In the genomic region with DNA sequence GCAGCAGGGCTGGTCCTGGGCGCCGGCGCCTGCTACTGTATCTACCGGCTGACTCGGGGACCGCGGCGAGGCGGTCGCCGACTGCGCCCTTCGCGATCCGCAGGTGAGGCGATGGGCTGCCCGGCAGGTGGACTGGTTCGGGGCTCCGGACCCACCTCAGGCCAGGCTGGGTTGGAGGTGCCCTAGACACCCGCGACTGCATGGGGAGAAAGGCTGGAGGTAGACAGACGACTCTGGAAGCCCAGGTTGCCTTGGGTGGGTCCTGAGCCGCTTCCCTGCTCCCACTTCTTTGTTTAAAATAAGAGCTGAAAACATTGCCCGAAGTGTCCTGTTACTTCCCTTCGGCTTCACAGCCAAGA, we compare ENCODE assay signal across 8 mouse cellular contexts. TPM values are rescaled to one million over a fixed set of nuclear protein-coding genes. Genes with fewer than 3 reads are reported as not detected.
DNase-seq lines count a peak whose midpoint lies in the region; ATAC-seq and TF ChIP-seq lines count a peak whose summit lies in the region.

No protein-coding gene starts in this region.

- H3K27me3 ChIP-seq in erythroblast, embryonic 14.5 days (ENCODE audit: control insufficient read depth), result peaks cover 30% of the 10 kb centered on the region
- H3K27me3 ChIP-seq in testis, adult 2 months (ENCODE audit: control insufficient read depth, insufficient read depth, low read length), result no peaks in the 10 kb centered on the region
- H3K27me3 ChIP-seq in liver, embryonic 11.5 days (replicated peaks; ENCODE audit: control insufficient read depth, insufficient read depth, low read length), result peaks cover 2% of the 10 kb centered on the region; the same call in 1 of the 2 replicates

- WGBS in liver, embryonic 11.5 days, result under 1% methylated on average over 25 of the region's 25 CpGs

- TF ChIP-seq POLR2A in testis, adult 2 months (IDR thresholded peaks at IDR 0.05; ENCODE audit: control insufficient read depth, low read depth, low read length), result no peak

- H3K4me3 ChIP-seq in erythroblast, embryonic 14.5 days (replicated peaks), result peak overlapping the region; percentile 80
- peak overlapping the region; percentile 95 for H3K4me3 ChIP-seq in testis, adult 2 months (ENCODE audit: control insufficient read depth, low read depth, low read length)
- H3K4me3 ChIP-seq in liver, embryonic 11.5 days (ENCODE audit: low read depth, low read length), result peak overlapping the region; percentile 86

- H3K9ac ChIP-seq in liver, embryonic 11.5 days (ENCODE audit: low read depth, low read length), result peak overlapping the region; percentile 86

- no peak for ATAC-seq in erythroblast, adult 5-6 weeks (replicated peaks; ENCODE audit: low FRiP score, poor library complexity, severe bottlenecking)
- no peak for ATAC-seq in liver, embryonic 11.5 days (replicated peaks; ENCODE audit: low FRiP score)

- peak overlapping the region; percentile 93 for H3K4me2 ChIP-seq in liver, embryonic 11.5 days

- TF ChIP-seq CTCF in testis, adult 2 months (IDR thresholded peaks at IDR 0.05; ENCODE audit: control insufficient read depth, insufficient read depth, insufficient replicate concordance, low read depth, low read length), result no peak

- H3K9me3 ChIP-seq in erythroblast, embryonic 14.5 days (ENCODE audit: control insufficient read depth, low read length), result no peaks in the 10 kb centered on the region
- no peaks in the 10 kb centered on the region for H3K9me3 ChIP-seq in liver, embryonic 11.5 days (ENCODE audit: control insufficient read depth, low read length)

- peak overlapping the region; percentile 67; the same call in 1 of the 2 replicates for H3K27ac ChIP-seq in testis, adult 2 months (ENCODE audit: control insufficient read depth, insufficient read depth, low read depth, low read length)
- peak overlapping the region; percentile 81 for H3K27ac ChIP-seq in liver, embryonic 11.5 days (ENCODE audit: low read depth, low read length)

- H3K4me1 ChIP-seq in erythroblast, embryonic 14.5 days (ENCODE audit: control insufficient read depth), result peaks cover 19% of the 10 kb centered on the region
- peaks cover 9% of the 10 kb centered on the region for H3K4me1 ChIP-seq in testis, adult 2 months (ENCODE audit: control insufficient read depth, insufficient read depth, low read length)
- peaks cover 10% of the 10 kb centered on the region for H3K4me1 ChIP-seq in liver, embryonic 11.5 days (replicated peaks; ENCODE audit: control insufficient read depth, insufficient read depth, low read length)

- H3K36me3 ChIP-seq in erythroblast, embryonic 14.5 days (ENCODE audit: control insufficient read depth), result peaks cover 22% of the 10 kb centered on the region
- no peaks in the 10 kb centered on the region for H3K36me3 ChIP-seq in testis, adult 2 months (ENCODE audit: control insufficient read depth, insufficient read depth, low read length)
- peaks cover 12% of the 10 kb centered on the region for H3K36me3 ChIP-seq in liver, embryonic 11.5 days (ENCODE audit: control insufficient read depth, insufficient read depth, low read length)

- DNase-seq in testis, postnatal 14 days (ENCODE audit: low spot score), result no peak
- DNase-seq in liver, embryonic 11.5 days (ENCODE audit: low spot score), result no peak
- no peak for DNase-seq in cerebellum, adult 11 months
- DNase-seq in frontal cortex, postnatal 36 days (ENCODE audit: low spot score in 2 of 2), result no peak
- no peak for DNase-seq in retina, embryonic 14.5 days (ENCODE audit: low spot score)

RNA-seq across cellular contexts. Expression of a gene that starts 0.5 kb away (rescaled TPM):
- 0.21 and 0.24 TPM in 2 replicates for polyA plus RNA-seq in erythroblast, embryonic 14.5 days (2012)
- total RNA-seq in erythroblast, adult 5-6 weeks (2015; ENCODE audit: low replicate concordance), result 11.0 and 16.7 TPM in 2 replicates
- 4.6 and 5.1 TPM in 2 replicates for total RNA-seq in erythroblast, adult 5-6 weeks (2017; ENCODE audit: low replicate concordance)
- 8.9 and 9.3 TPM in 2 replicates for polyA plus RNA-seq in testis, adult 2 months (2012; rRNA removed)
- 29.7 and 29.8 TPM in 2 replicates for polyA plus RNA-seq in liver, embryonic 11.5 days (2014; fragmentation: Nextera tagmentation; extraction: Ambion mirVana)

RNA-seq across cellular contexts. Expression of a gene that starts 0.7 kb away (rescaled TPM):
- polyA plus RNA-seq in erythroblast, embryonic 14.5 days (2012), result not detected in 2 replicates
- not detected in 2 replicates for total RNA-seq in erythroblast, adult 5-6 weeks (2015; ENCODE audit: low replicate concordance)
- not detected in 2 replicates for total RNA-seq in erythroblast, adult 5-6 weeks (2017; ENCODE audit: low replicate concordance)
- polyA plus RNA-seq in testis, adult 2 months (2012; rRNA removed), result 84.2 and 92.2 TPM in 2 replicates
- 0.23 and 0.32 TPM in 2 replicates for polyA plus RNA-seq in liver, embryonic 11.5 days (2014; fragmentation: Nextera tagmentation; extraction: Ambion mirVana)

RNA-seq across cellular contexts. Expression of a gene that starts 55.1 kb away (rescaled TPM):
- 0.06 and 0.14 TPM in 2 replicates for polyA plus RNA-seq in erythroblast, embryonic 14.5 days (2012)
- 0.19 and 0.63 TPM in 2 replicates for total RNA-seq in erythroblast, adult 5-6 weeks (2015; ENCODE audit: low replicate concordance)
- 0.60 and 2.0 TPM in 2 replicates for total RNA-seq in erythroblast, adult 5-6 weeks (2017; ENCODE audit: low replicate concordance)
- polyA plus RNA-seq in testis, adult 2 months (2012; rRNA removed), result 13.5 and 14.4 TPM in 2 replicates
- polyA plus RNA-seq in liver, embryonic 11.5 days (2014; fragmentation: Nextera tagmentation; extraction: Ambion mirVana), result 3.6 and 3.9 TPM in 2 replicates

Comparison
In these comparisons a context has a peak if more than half of its experiments do, and no peak if none do; other contexts are left out.
1. RNA of a gene that starts 0.7 kb away (polyA plus RNA-seq): 84.2 to 92.2 TPM in testis, adult 2 months; 0.23 to 0.32 TPM in liver, embryonic 11.5 days and not detected in erythroblast, embryonic 14.5 days; every median in the first group is over 10 times any median in the second.
2. Peak in every context shown above with its lines, with median percentiles within 50 percentile points of each other: H3K4me3 ChIP-seq.